9 mouse cellular contexts compared by ENCODE assay signal in the genomic region with DNA sequence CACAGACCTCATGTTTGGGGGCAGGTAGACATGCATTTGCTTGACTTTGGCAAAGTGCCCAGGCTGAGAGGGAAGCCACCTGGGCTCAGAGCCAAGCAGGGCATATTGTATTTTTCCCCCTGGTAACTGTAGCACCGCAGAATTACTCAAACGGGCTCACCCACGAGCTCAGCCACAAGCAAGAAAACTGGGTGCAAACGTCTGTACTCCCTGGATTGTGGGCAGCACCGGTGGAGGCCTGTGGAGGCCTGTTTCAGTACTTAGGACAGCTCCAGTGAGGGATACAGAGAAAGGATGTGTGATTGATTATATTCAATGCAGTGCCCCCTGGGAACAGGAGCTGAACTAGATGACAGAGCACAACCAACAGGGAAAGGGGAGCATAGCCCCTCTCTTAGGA.
A peak's percentile ranks its signal among the peaks of the same experiment; 100 is the strongest.
DNase-seq lines count a peak whose midpoint lies in the region; ATAC-seq and TF ChIP-seq lines count a peak whose summit lies in the region.
"Had no signal": no experiment of that assay in that cellular context is flagged by ENCODE, and none has a peak within 500 bp of the region (broad histone marks: within the 10 kb centered on the region; RNA-seq: fewer than 3 reads in every experiment).

No protein-coding gene starts in this region.

- no peak overlapping the region for H3K9ac ChIP-seq in MEL (ENCODE audit: control insufficient read depth, low read depth, low read length, poor library complexity, severe bottlenecking)
- no peak overlapping the region for H3K9ac ChIP-seq in midbrain, embryonic 14.5 days (replicated peaks; ENCODE audit: low read length)
- H3K9ac ChIP-seq: liver, embryonic 15.5 days had no signal

- H3K36me3 ChIP-seq in MEL (ENCODE audit: control insufficient read depth in 1 of 2, insufficient read depth in 2 of 2, low read length in 2 of 2): no peaks in the 10 kb centered on the region
- H3K36me3 ChIP-seq in midbrain, embryonic 14.5 days (ENCODE audit: control insufficient read depth, insufficient read depth, low read length): no peaks in the 10 kb centered on the region
- H3K36me3 ChIP-seq: liver, embryonic 15.5 days had no signal

- H3K4me2 ChIP-seq in midbrain, embryonic 14.5 days (ENCODE audit: low read length): no peak overlapping the region
- H3K4me2 ChIP-seq: liver, embryonic 15.5 days had no signal

- WGBS in midbrain, embryonic 14.5 days: 19% methylated on average over 5 of the region's 5 CpGs

- H3K27ac ChIP-seq in MEL (ENCODE audit: control insufficient read depth, low read depth, low read length): no peak overlapping the region
- H3K27ac ChIP-seq in midbrain, embryonic 14.5 days (replicated peaks; ENCODE audit: low read depth, low read length): no peak overlapping the region
- H3K27ac ChIP-seq: liver, embryonic 15.5 days had no signal

- peak; percentile 65; the same call in 1 of the 2 replicates for ATAC-seq in frontal cortex, adult (ENCODE audit: low TSS enrichment)
- peak; percentile 46; the same call in 1 of the 2 replicates for ATAC-seq in midbrain, embryonic 14.5 days (ENCODE audit: low FRiP score, low TSS enrichment)
- ATAC-seq in megakaryocyte, adult 5-6 weeks (ENCODE audit: poor library complexity, severe bottlenecking): no peak

- H3K79me2 ChIP-seq in MEL (ENCODE audit: control insufficient read depth, insufficient read depth, low read length, poor library complexity): no peaks in the 10 kb centered on the region

- no peak for TF ChIP-seq POLR2A in MEL (IDR thresholded peaks at IDR 0.05; ENCODE audit: control insufficient read depth in 1 of 2, insufficient read depth in 1 of 2, low read depth in 1 of 2, low read length in 2 of 2, poor library complexity in 1 of 2)

- no peak for TF ChIP-seq EP300 in MEL (IDR thresholded peaks at IDR 0.05; ENCODE audit: low read depth in 1 of 2, low read length in 2 of 2)

- H3K4me1 ChIP-seq in MEL (ENCODE audit: control insufficient read depth in 1 of 2, insufficient read depth in 2 of 2, low read length in 2 of 2): no peaks in the 10 kb centered on the region
- H3K4me1 ChIP-seq in midbrain, embryonic 14.5 days (ENCODE audit: control insufficient read depth, insufficient read depth, low read length): no peaks in the 10 kb centered on the region; the same call in 1 of the 2 replicates
- H3K4me1 ChIP-seq: liver, embryonic 15.5 days had no signal

- no peak overlapping the region for H3K4me3 ChIP-seq in MEL (ENCODE audit: control insufficient read depth in 1 of 2, insufficient read depth in 1 of 2, low read depth in 2 of 2, low read length in 2 of 2)
- H3K4me3 ChIP-seq in midbrain, embryonic 14.5 days (replicated peaks; ENCODE audit: low read depth, low read length): no peak overlapping the region
- H3K4me3 ChIP-seq: liver, embryonic 15.5 days had no signal

- peak; percentile 65 to 76 for DNase-seq in cerebellum, postnatal 10 days
- DNase-seq in cerebellum, adult 18-20 months: no peak
- peak; percentile 2 for DNase-seq in MEL (ENCODE audit: low read depth, low spot score)
- peak; percentile 62 for DNase-seq in layer of hippocampus, adult 11-12 months (ENCODE audit: low spot score)
- DNase-seq in midbrain, embryonic 14.5 days: peak; percentile 70
- no peak for DNase-seq in gastrocnemius, adult 18-20 months (ENCODE audit: low spot score)

- no peak for TF ChIP-seq CTCF in MEL (IDR thresholded peaks at IDR 0.05 in 2 of 3, conservative IDR thresholded peaks at IDR 0.05 in 1 of 3; ENCODE audit: control insufficient read depth in 1 of 3, insufficient read depth in 1 of 3, low read depth in 2 of 3, low read length in 3 of 3, poor library complexity in 1 of 3, severe bottlenecking in 1 of 3)

- H3K27me3 ChIP-seq in MEL (ENCODE audit: control insufficient read depth in 1 of 2, insufficient read depth in 2 of 2, low read length in 2 of 2): no peaks in the 10 kb centered on the region
- no peaks in the 10 kb centered on the region for H3K27me3 ChIP-seq in midbrain, embryonic 14.5 days (ENCODE audit: control insufficient read depth, insufficient read depth, low read length)
- H3K27me3 ChIP-seq: liver, embryonic 15.5 days had no signal

- no peak for TF ChIP-seq RAD21 in MEL (IDR thresholded peaks at IDR 0.05; ENCODE audit: low read depth, low read length)

- no peaks in the 10 kb centered on the region for H3K9me3 ChIP-seq in MEL (replicated peaks; ENCODE audit: insufficient read depth, low read length)
- H3K9me3 ChIP-seq in midbrain, embryonic 14.5 days (ENCODE audit: control insufficient read depth, low read length): no peaks in the 10 kb centered on the region
- H3K9me3 ChIP-seq: liver, embryonic 15.5 days had no signal

TF ChIP-seq in MEL, 35 proteins besides CTCF, POLR2A, EP300 and RAD21:
- TF ChIP-seq MYB (IDR thresholded peaks at IDR 0.05; ENCODE audit: low read depth, low read length): no peak
- TF ChIP-seq SIN3A (IDR thresholded peaks at IDR 0.05; ENCODE audit: low read length): no peak
- no peak for TF ChIP-seq BHLHE40 (IDR thresholded peaks at IDR 0.05; ENCODE audit: borderline replicate concordance, low read depth, low read length)
- no peak for TF ChIP-seq GABPA (IDR thresholded peaks at IDR 0.05; ENCODE audit: low read depth, low read length)
- no peak for TF ChIP-seq KAT2A (conservative IDR thresholded peaks at IDR 0.05; ENCODE audit: low read depth, low read length)
- no peak for TF ChIP-seq POLR2AphosphoS2 (IDR thresholded peaks at IDR 0.05; ENCODE audit: low read length)
- TF ChIP-seq CHD2 (IDR thresholded peaks at IDR 0.05; ENCODE audit: low read length): no peak
- TF ChIP-seq ELF1 (IDR thresholded peaks at IDR 0.05; ENCODE audit: low read depth, low read length): no peak
- no peak for TF ChIP-seq ZNF384 (IDR thresholded peaks at IDR 0.05; ENCODE audit: low read depth, low read length)
- no peak for TF ChIP-seq TBP (IDR thresholded peaks at IDR 0.05; ENCODE audit: low read depth, low read length)
- TF ChIP-seq NRF1 (IDR thresholded peaks at IDR 0.05; ENCODE audit: insufficient read depth, low read depth, low read length, poor library complexity, severe bottlenecking): no peak
- no peak for TF ChIP-seq MAFK (IDR thresholded peaks at IDR 0.05; ENCODE audit: borderline replicate concordance, low read depth, low read length)
- TF ChIP-seq RCOR1 (IDR thresholded peaks at IDR 0.05; ENCODE audit: low read depth, low read length): no peak
- no peak for TF ChIP-seq E2F4 (IDR thresholded peaks at IDR 0.05; ENCODE audit: borderline replicate concordance, low read depth, low read length)
- no peak for TF ChIP-seq HCFC1 (IDR thresholded peaks at IDR 0.05; ENCODE audit: low read depth, low read length)
- TF ChIP-seq CHD1 (IDR thresholded peaks at IDR 0.05; ENCODE audit: low read depth, low read length): no peak
- no peak for TF ChIP-seq NELFE (IDR thresholded peaks at IDR 0.05; ENCODE audit: low read depth, low read length)

Comparison
In these comparisons a context has a peak if more than half of its experiments do, and no peak if none do; other contexts are left out.
1. DNase-seq: peak in cerebellum, postnatal 10 days (2 of 2), MEL (single experiment), layer of hippocampus, adult 11-12 months (single experiment) and midbrain, embryonic 14.5 days (single experiment); none in cerebellum, adult 18-20 months (0 of 2) and gastrocnemius, adult 18-20 months (single experiment).